Mouse (Mus musculus): ENCODE results near the gene Ttbk2.

Gene Ttbk2

DNA sequence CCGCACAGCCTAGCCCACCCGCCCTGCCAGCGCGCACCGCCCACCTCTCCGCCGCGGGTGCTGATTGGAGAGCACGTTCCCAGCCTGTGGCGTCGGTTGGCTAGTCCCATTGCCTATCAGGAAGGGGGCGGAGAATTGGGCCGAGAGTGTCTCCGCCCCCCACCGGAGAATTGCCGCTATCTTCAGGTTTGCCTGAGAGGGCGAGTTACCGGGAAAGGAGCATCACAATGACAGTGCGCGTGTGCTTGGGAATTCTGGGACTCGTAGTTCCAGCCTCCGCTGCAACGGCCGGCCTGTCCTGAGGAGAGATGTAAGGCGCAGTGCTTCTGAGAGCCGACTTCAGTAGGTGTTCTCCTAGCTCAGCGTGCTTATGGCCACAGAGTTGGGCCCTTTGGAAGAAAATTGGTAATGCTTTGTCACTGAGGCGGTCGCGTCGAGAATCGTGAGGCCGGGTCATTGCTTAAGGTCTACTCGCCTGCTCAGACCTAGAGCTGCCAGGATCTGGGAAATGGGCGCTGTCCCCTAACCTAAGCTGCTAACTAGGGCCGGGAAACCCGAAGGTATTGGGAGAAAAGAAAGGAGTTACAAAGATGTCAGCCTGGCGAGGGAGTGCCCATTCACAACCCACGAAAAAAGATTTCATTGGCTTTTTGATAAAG lies at the start of gene Ttbk2:
TSS of gene Ttbk2 (minus strand) at position 181 of the 659 bp plus-strand sequence.
- peak; percentile 98 for DNase-seq

DNA sequence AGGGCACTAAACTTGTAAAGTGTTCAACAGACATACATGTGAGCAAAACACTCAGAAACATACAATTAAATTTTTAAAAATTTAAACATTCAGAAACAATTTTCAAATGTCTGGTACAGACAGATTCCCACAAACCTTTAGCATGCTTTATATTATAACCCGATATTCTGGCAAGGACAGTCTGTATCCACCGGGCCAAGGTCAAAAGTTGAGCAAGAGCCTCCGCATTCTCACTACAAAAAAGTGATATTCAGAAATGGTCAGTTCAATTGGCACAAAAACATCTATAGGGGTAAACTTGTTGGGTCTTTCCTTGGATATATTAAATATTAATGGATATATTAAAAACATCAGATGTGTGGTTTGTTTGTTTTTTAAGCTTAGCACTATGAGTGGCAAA lies 46.0 kb upstream of the Ttbk2 start:
- no peak for DNase-seq

DNA sequence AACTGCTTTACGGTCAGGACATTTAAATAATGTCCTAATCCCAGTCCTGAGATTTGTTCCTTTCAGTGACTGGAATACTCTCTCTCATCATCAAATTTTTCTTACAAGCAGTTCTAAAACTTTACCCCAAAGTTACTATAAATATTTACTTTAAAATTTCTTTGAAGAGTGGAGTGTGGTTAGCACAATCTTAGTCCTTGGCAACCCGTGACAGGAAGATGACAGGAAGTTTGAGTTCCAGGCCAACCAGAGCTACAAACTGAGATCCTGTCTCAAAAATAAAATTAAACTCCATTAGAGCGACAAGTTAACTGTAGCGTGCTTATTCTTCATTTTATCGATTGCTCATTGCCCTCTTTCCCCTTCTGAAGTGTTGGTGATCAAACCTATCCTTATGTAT lies 37.2 kb upstream of the Ttbk2 start:
- peak; percentile 13 for DNase-seq

DNA sequence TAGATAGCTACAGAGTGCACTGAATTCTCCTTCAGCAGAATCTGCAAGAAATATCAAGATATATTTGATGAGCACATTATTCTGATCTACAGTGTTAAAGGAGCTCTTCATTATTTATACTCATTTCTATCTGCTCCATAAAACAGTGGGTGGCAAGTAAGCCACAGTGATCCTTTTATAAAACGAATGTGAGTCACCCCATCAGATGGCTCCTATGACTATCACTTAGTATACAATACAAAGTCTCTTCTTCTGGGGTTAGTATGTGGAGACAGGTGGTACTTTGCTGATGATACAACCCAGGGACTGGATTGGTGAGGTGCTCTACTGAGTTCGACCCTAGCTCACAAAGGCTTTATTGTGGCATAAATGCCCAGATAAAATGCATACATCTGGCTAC lies 22.8 kb upstream of the Ttbk2 start:
- no peak for DNase-seq

DNA sequence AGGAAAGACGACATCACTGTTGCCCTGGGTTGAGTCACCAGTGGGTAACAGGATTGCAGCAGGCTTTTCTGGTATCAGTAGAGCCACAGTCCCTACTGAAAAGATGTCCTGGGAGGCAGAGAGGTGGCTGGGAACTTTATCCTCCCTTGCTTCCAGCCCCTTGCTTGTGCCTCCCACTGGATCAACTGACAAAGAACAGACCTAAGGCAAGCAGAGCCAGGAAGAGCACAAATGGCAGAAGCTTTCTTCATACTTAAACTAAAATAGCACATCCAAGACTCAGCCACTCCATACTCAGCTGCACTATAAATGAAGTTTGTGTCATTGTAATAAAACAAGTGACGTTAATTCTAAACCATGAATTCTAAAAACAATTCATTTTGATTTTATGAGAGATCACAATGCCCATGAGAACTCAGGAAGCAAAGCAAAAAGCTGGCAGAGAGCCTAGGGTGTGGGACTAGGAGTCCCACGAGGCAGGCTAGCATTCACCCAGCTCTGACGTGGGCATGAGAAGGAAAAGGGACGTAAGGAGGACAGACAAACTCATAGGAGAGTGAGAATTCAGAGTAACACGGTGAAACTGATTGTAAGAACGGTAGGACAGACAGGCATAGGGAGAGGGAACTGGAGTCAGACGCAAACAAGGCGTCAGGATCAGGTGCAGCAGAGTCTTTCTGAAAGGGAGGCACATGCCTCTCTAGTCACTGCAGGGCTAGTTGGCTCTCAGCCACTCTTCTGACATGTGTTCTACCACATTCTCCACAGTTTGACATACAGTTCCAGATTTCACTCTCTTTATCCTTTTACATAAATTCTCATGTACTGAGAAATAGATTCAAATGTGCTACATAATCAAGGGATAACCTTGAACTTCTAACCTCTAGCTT lies 21.3 kb upstream of the Ttbk2 start:
- DNase-seq: peak; percentile 59

DNA sequence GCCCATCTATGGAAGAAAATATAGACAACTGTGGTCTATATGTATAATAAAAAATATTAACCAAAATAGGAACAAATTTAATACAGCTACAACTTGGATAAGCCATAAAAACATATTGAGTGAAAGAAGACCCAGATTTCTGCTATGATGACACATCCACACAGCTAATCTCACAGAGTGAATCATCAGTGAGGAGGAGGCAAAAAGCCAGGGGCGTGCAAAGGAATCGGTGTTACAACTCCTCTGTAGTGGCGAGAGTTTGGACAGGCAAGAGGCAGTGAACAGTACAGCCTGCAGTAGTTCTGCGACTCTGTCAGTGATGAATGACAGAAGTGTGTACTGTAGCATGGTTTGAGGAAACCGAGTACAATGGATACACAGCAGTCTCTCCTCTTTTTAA lies 16.9 kb upstream of the Ttbk2 start:
- no peak for DNase-seq

DNA sequence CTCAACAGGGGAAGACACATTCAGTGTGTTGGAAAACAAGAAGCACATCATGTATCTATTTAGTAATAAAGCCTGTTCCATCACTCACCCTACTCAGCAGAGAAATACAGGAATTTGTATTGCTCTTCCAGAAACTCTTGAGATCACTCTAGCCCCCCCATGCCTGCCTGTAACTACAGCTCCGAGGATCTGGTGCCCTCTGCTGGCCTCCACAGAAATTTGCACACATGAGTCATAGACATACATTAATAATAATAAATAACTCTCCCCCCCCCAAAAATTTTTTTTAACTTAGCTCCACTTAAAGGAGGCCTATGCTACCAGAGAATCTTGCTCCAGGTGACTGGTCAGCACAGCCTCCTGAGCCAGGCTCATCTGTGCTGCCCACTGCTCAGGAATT lies 16.2 kb upstream of the Ttbk2 start:
- peak; percentile 32 for DNase-seq

DNA sequence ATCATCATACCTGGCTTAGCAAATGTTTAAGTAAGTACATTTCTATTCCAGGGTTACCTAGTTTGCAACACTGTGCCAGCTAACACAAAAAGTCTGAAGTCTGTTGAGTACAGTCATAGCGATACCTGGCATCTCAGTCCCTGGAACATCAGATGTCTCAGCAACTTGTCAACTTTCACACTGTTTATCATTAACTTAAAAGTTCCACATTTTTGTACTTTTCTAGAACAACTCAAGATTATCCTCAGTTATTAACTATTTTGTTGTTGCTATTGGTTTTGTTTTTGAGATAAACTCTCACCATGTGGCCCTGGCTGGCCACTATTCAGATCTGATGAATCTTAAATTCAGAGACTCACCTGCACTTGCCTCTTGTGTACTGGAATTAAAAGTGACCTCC lies 13.0 kb upstream of the Ttbk2 start:
- DNase-seq: no peak

DNA sequence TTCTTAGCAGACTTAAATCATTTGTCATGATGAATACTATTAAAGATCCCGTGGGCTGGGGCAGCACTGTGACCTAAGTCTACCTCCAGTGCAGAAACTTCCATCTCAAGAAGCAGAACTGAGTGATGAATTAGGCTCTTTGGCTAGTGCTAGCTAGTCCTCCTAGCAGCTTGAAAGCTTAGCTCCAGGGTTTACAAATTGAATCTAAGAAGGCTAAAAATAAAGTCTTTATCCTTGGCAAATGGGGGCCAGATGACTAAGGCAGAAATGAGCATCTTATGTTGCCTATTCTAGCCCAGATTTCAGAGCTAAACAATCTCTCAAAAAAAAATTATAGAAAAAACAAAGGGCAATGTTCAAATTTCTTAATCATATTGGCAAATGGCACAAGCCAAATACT lies 10.3 kb upstream of the Ttbk2 start:
- DNase-seq: no peak

DNA sequence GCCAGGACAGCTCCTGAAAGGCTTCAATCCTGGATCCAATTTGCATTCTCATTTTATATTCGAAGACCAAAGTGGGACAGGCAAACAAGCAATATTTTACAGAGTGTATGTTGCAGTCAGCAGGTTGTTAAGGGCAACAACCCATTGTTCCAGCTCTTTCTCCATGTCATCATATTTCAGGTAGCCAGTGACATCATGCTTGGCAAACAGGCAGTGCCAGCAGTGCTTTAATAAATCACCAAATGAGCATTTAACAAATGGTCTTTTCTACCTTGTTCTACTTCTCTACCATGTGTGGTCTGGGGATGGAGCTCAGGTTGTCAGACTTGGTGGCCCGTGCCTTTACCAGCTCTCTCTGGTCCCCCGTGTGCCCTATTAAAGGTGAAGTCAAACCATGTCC lies 7.7 kb upstream of the Ttbk2 start:
- DNase-seq: no peak

DNA sequence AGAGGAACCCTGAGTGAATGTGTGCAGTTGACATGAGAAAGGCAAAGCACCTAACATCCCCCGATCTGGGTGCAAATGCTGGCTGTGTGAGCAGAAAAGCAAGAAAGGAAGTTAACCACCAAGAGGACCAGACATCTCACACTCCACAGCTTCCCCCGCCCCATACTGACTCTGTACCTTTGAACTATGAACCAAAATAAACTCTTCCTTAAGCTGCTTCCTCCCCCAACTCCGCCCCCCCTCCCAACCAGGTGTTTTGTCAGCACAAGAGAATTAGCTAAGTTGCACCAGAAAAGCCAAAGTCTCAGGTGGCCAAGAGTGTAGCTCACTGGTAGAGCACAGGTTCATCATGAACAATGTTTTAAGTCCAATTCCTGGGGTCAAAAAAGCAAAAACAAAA lies 2.7 kb upstream of the Ttbk2 start:
- no peak for DNase-seq

DNA sequence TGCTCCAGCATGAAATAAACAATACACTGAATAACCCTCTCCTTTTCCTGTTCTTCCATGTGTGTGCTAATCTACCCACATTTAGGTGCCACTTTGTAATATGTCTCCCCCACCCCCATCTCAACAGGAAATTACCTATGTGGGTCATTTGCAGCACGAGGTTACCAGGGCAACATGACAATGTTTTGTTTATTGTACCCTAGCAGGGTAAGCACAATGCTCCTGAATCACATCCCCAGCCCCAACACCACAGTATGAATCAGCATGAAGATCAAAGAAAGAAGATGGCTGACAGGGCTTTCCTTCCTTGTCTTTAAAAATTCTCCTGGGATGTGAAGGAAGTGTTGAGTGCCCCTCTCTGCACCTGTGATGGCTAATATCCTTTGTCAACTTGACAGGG lies 2.2 kb upstream of the Ttbk2 start:
- no peak for DNase-seq

DNA sequence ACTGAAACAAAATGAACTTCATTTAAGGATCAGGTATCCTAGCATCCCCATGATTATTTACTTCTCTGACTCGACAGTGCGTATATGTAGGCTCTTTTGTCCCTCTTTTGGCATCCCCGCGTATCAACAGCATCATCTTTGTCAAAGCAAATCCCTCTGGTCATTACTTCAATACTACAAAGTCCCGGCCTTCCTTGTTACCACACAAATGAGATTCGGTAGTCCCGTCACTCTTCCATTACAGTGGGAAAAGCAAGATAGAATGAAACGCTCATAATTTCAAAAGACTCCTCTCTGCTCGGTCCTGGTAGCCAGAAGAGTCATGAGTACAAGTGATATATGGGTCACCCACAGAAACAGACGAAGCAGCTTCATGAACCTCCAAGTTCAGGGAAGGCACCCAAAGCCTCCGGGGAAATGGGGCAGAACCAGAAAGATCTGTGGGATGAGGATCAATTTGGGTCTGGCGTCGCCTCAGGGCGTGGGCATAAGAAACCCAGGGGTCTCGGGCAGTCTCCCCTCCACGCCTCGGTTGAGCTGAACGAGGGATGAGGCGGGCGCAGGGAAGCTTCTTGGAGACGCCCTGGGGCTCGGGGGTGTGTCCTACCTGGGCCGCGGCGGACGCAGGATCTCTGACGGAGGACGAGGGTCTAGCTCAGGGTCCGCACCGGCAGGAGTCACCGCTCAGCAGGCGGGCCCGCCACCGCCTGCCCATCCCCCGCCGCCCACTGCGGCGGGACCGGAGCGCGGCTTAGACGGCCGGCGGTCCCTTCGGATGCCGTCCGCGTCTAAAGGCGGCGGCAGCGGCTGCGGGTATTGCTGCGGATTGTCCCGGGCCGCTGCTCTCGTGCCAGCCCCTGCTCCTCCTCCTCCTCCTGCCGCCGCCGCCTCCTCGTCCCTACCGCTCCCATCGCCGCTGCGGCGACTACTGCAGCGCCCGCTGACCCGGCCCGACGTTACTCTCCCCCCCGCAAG lies 668 bp downstream of the Ttbk2 start, which contains the start of gene Cdan1:
TSS of gene Cdan1 (minus strand) at position 680 of the 975 bp plus-strand sequence.
- DNase-seq: peak; percentile 44

DNA sequence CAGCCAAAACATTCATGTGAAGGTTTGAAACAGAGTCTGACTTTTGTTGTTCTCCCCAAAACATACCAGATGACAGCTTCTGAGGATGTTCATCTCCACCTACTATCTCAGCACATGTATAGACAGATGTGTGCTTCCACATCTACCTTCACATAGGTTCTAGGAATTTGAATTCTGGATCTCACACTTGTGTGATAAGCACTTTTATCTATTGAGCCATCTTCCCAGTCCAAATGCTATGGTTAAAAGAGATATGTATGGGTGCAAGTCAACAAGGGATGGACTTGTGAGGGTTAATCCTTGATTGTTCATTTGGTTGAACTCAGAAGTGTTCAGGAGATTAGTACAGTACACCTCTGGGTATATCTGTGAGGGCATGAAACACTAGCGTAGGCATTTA lies 5.1 kb downstream of the Ttbk2 start:
- DNase-seq: no peak

DNA sequence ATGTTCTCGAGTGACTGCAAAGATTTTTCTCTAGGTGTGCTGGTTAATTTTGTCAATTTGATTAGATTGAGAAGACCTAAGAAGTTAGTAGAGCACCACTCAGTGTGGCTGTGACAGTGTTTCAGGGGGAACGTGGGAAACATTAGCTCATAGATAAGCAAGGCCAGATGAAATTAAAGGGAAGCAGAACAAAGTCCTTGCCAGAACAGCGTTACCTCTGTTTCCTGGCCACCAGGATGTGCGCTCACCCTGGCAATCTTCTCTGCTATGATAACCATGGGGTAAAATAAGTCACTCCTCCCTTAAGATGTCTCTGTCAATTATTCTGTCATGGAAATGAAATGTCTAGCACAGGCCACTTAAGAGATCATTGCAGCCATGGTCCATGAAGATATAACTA lies 6.4 kb downstream of the Ttbk2 start:
- no peak for DNase-seq

DNA sequence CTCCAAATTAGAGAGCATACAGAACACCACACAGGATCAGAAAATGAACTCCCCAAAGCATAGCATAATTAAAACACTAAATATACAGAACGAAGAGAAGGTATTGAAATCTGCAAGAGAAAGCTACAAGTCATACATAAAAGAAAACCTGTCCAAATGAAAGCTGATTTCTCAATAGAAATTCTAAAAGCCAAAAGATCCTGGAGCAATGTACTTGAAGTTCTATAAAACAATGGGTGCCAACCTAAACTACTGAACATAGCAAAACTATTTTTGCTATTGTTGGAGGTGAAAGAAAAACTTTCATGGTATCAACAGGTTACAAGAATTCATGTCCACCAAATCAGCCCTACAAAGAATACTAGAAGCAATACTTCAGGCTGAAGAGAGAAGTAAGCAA lies 9.2 kb downstream of the Ttbk2 start:
- no peak for DNase-seq

DNA sequence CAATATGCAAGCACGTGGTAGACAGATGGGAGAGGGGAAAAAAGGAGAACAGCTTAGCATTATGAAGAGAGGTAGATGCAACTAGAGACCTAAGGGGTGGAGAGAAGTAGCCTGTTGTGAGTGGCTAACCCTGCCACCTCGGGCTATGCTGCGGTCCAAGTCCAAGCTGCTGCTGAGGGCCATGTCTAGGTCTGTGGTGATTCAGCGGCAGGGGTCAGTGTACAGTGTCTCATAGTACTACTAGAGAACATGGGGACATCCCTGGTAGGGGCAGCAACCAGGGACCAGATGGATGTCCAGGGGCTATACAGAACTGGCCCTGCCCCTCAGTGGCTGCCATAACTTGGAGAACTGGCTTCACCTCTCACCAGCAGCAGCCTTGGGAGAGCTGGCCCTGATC lies 15.2 kb downstream of the Ttbk2 start:
- no peak for DNase-seq

DNA sequence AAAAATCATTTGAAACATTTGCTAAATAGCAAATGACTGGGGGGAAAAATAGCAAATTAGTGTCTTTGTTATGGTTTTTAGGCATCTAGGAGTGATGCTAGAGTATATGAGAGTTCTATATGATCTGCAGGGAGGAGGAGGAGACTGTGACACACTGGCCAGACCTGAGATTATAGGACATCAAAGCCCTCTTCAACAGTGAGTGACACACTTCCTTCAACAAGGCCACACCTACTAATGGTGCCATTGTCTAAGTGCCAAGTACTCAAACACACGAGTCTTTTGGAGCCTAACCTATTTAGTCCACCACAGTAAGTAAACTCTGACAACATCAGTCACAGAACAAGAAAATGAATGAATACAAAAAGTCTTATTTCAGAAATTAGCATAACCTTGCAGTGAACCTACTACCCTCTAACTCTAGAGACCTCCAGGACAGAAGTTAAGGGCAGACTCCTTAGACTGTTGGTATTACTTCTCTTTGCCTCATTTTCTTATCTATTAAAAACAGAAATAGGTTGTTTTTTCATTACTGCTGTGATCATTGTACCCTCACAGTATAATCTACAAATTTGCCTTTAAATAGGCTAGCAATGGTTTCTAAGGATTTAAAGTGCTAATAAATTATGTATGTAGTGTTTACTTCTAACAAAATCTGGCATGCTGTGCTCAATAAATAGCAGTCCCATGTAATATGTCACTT lies 23.3 kb downstream of the Ttbk2 start:
- no peak for DNase-seq

DNA sequence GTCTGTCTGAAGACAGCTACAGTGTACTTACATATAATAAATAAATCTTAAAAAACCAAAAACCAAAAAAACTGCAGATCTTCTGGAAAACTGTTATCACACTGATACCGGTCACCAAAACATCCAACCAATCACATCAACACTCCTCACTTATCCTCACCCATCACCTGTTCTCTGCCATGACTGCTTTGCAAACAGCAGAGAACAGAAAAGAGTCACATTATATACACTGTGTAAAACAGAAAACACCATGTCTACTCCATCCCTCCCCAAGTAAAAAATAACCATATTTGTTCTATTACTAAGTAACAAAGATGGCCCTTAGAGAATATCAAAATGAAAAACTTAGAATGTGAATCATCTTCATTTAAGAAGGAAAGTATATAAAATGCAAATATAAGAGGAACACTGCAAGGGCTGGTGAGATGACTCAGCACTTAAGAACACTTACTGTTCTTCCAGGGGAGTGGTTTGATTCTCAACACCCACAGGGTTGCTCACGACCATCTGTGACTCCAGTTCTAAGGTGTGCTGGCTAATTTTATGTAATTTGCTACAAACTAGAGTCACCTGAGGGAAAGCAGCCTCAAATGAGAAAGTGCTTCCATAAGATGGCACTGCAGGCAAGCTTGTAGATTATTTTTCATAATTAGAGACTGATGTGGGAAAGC lies 80.0 kb downstream of the Ttbk2 start:
- no peak for DNase-seq

DNA sequence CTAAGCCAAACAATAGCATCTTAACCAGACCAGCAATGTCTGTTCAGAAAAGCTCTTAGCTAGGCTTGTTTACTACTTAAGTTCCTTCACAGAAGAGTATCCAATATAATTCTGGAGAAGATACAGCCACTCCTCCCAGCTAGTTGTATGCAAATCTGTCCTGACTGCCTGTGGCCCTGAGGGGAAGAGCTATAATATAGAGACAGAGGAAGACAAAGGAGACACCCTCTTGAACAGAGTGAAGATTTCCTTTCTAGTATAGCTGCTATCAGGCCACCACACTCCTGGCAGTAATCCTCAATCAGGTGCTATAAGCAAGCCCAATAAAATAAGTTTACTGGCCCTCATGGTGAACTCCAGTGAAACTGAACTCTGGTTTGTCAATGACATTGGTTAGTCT lies 88.5 kb downstream of the Ttbk2 start:
- DNase-seq: no peak

DNA sequence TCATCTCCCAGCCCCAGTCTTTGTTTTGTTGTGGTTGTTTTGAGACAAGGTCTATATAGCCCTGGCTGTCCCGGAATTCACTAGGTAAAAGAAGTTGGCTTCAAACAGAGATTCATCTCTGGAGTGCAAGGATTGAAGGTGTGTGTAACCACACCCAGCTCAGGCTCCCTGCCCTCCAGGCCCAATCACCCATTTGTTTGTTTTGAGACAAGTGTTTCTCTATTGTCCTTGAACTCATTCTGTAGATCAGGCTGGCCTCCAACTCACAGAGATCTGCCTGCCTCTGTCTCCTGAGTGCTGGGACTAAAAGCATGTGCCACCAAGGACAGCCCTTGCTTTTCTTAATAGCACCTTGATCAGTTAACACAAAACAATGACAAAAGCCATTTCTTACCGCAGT lies 102.4 kb downstream of the Ttbk2 start:
- DNase-seq: no peak

DNA sequence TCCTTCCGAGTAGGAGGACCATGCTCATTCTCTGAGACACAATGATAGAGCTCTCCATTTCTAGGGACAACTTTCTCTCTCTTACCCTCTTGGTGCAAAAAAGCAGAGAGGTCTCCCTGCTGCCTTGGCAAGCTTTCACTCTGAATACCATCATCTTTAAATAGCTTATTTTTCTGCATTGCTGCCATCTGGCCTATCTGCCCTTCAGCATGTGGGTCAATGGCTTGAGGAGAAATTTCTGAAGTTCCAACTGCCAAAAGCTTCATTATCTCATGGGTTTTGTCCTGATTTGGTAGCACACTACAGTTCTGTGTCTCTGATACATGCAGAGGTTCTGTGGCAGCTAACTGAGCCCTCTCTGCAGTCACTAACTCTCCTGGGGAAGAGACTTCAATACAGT lies 104.9 kb downstream of the Ttbk2 start:
- DNase-seq: no peak

All from lung, postnatal 36 days (tissue).